Mouse (Mus musculus) embryonic facial prominence, embryonic 11.5 days (tissue): ENCODE results near the gene Borcs5. TPM values are rescaled to one million over a fixed set of nuclear protein-coding genes. Genes with fewer than 3 reads are reported as not detected.
A peak's percentile ranks its signal among the peaks of the same experiment; 100 is the strongest.

ENCODE experiments used
- ATAC-seq: fragments of 200-750 bp; cut with Nextera tagmentation; replicated peaks from 2 replicates; pipeline ENCODE4 v1.8.0; 2017; ENCODE audit warnings: low read depth; ENCODE audit not compliant: insufficient number of reproducible peaks, low FRiP score, low TSS enrichment
- DNase-seq: peaks from one replicate; pipeline ENCODE4 v3.0.0-alpha.2; 2015; ENCODE audit warnings: low spot score
- H3K27ac ChIP-seq: fragments of 300-500 bp; sonication (generic); replicated peaks from 2 replicates; pipeline ENCODE4 v1.5.1; 2014; ENCODE audit warnings: mild to moderate bottlenecking, low read depth, low read length, control low read depth
- H3K27me3 ChIP-seq: fragments of 300-500 bp; sonication (generic); 2 replicates; pipeline ENCODE4 v1.6.1; 2014; ENCODE audit warnings: mild to moderate bottlenecking, low read length, moderate library complexity, mixed read lengths; ENCODE audit not compliant: control insufficient read depth, insufficient read depth
- H3K36me3 ChIP-seq: fragments of 300-500 bp; sonication (generic); replicated peaks from 2 replicates; pipeline ENCODE4 v1.6.1; 2014; ENCODE audit warnings: low read depth, mild to moderate bottlenecking, low read length, moderate library complexity, mixed read lengths; ENCODE audit not compliant: control insufficient read depth, insufficient read depth
- H3K4me1 ChIP-seq: fragments of 300-500 bp; sonication (generic); 2 replicates; pipeline ENCODE4 v1.6.1; 2014; ENCODE audit warnings: low read length, mixed read lengths; ENCODE audit not compliant: control insufficient read depth, insufficient read depth
- H3K4me2 ChIP-seq: fragments of 300-500 bp; sonication (generic); 2 replicates; pipeline ENCODE4 v1.6.1; 2014; ENCODE audit warnings: low read depth, mild to moderate bottlenecking, control low read depth, low read length, moderate library complexity
- H3K4me3 ChIP-seq: fragments of 300-500 bp; sonication (generic); 2 replicates; pipeline ENCODE4 v1.5.1; 2014; ENCODE audit warnings: low read depth, low read length, control low read depth
- H3K9ac ChIP-seq: fragments of 300-500 bp; sonication (generic); replicated peaks from 2 replicates; pipeline ENCODE4 v1.6.1; 2014; ENCODE audit warnings: mild to moderate bottlenecking, control low read depth, low read length
- H3K9me3 ChIP-seq: fragments of 300-500 bp; sonication (generic); replicated peaks from 2 replicates; pipeline ENCODE4 v1.6.1; 2016; ENCODE audit warnings: mild to moderate bottlenecking, low read length, inconsistent platforms, mixed read lengths; ENCODE audit not compliant: control insufficient read depth
- WGBS: fragments of 180-500 bp; shearing (Covaris S2); extraction: QIAGEN DNeasy Blood & Tissue Kit; methylation state at CpG from one replicate; pipeline ENCODE4 v1.1.7; 2014; 5-methylcytosine and 5-hydroxymethylcytosine counted together
- polyA plus RNA-seq: library from polyadenylated mRNA; unstranded; fragments of >200 nt; fragmentation: Nextera tagmentation; extraction: Ambion mirVana; gene quantifications from 2 replicates; pipeline ENCODE4 v1.2.1, GENCODE M21; 2014

Gene Borcs5
- polyA plus RNA-seq, 1 experiment from 2014 or later: 19.6 TPM

- WGBS: under 1% methylated on average over 46 of the region's 46 CpGs
- peak within 1 kb of the TSS; percentile 69 for H3K9ac ChIP-seq
- no peaks in the 10 kb centered on the region for H3K9me3 ChIP-seq
- peak within 1 kb of the TSS; percentile 54 for H3K4me3 ChIP-seq
- H3K36me3 ChIP-seq: no peaks in the 10 kb centered on the region
- no peak for ATAC-seq
- H3K27ac ChIP-seq: no peak within 1 kb of the TSS
- no peaks in the 10 kb centered on the region for H3K4me1 ChIP-seq
- peak; percentile 40 for DNase-seq
- H3K4me2 ChIP-seq: peak within 1 kb of the TSS; percentile 90
- H3K27me3 ChIP-seq: peaks cover 8% of the 10 kb centered on the region; the same call in 1 of the 2 replicates
Measured at GRCm38 (mm10) chr6:134631947-134632687, 7.2 kb upstream of the Borcs5 start, which contains the start of gene Mansc1. Gene Mansc1, minus strand, starts transcription at chr6:134632488.

- Histone ChIP-seq H3K27me3 (peaks cover 8% of the 10 kb centered on the region; the same call in 1 of the 2 replicates), H3K4me3 (no peak overlapping the region), H3K4me2 (peak overlapping the region; percentile 90; the same call in 1 of the 2 replicates), H3K27ac (no peak overlapping the region), H3K4me1 (no peaks in the 10 kb centered on the region), H3K9ac (no peak overlapping the region), H3K36me3 (no peaks in the 10 kb centered on the region), H3K9me3 (no peaks in the 10 kb centered on the region)
- 34% methylated on average over 5 of the region's 5 CpGs for WGBS
- DNase-seq (no peak), ATAC-seq (no peak)
Measured at GRCm38 (mm10) chr6:134632756-134633155, 6.6 kb upstream of the Borcs5 start.

- H3K9me3 ChIP-seq: no peaks in the 10 kb centered on the region
- H3K27me3 ChIP-seq: peaks cover 8% of the 10 kb centered on the region; the same call in 1 of the 2 replicates
- H3K4me2 ChIP-seq: no peak overlapping the region
- 78% methylated on average over 8 of the region's 8 CpGs for WGBS
- ATAC-seq (no peak), DNase-seq (no peak)
- no peaks in the 10 kb centered on the region for H3K4me1 ChIP-seq
- H3K9ac ChIP-seq: no peak overlapping the region
- no peaks in the 10 kb centered on the region for H3K36me3 ChIP-seq
- H3K27ac ChIP-seq: no peak overlapping the region
- no peak overlapping the region for H3K4me3 ChIP-seq
Measured at GRCm38 (mm10) chr6:134633553-134633952, 5.8 kb upstream of the Borcs5 start.

GRCm38 (mm10) chr6:134636476-134636875, 2.8 kb upstream of the Borcs5 start:
- Histone ChIP-seq H3K36me3 (no peaks in the 10 kb centered on the region), H3K27ac (no peak overlapping the region), H3K9ac (no peak overlapping the region), H3K4me1 (no peaks in the 10 kb centered on the region), H3K27me3 (peaks cover 7% of the 10 kb centered on the region; the same call in 1 of the 2 replicates), H3K9me3 (no peaks in the 10 kb centered on the region), H3K4me2 (no peak overlapping the region), H3K4me3 (no peak overlapping the region)
- no peak for ATAC-seq
- 60% methylated on average over 4 of the region's 4 CpGs for WGBS
- no peak for DNase-seq

- H3K4me1 ChIP-seq: no peaks in the 10 kb centered on the region; the same call in 1 of the 2 replicates
- no peak overlapping the region for H3K27ac ChIP-seq
- ATAC-seq (no peak), DNase-seq (no peak)
- no peaks in the 10 kb centered on the region for H3K36me3 ChIP-seq
- no peaks in the 10 kb centered on the region for H3K9me3 ChIP-seq
- no peak overlapping the region for H3K4me2 ChIP-seq
- no peaks in the 10 kb centered on the region for H3K27me3 ChIP-seq
- no peak overlapping the region for H3K9ac ChIP-seq
- 96% methylated on average over 1 of the region's 1 CpGs for WGBS
- no peak overlapping the region for H3K4me3 ChIP-seq
Measured at GRCm38 (mm10) chr6:134639900-134640299, 590 bp downstream of the Borcs5 start.

- ATAC-seq: peak; percentile 98
- Histone ChIP-seq H3K9me3 (no peaks in the 10 kb centered on the region), H3K4me3 (peak overlapping the region; percentile 87), H3K36me3 (no peaks in the 10 kb centered on the region), H3K4me2 (peak overlapping the region; percentile 79), H3K27ac (0 out of 2 replicates have a peak overlapping the region, but pooled peaks have one; percentile 35), H3K27me3 (no peaks in the 10 kb centered on the region), H3K4me1 (no peaks in the 10 kb centered on the region; the same call in 1 of the 2 replicates), H3K9ac (peak overlapping the region; percentile 85)
- DNase-seq: peak; percentile 96
- 2% methylated on average over 61 of the region's 65 CpGs for WGBS
Measured at GRCm38 (mm10) chr6:134640485-134641475, 1.5 kb downstream of the Borcs5 start.

GRCm38 (mm10) chr6:134641738-134642446, 2.6 kb downstream of the Borcs5 start:
- no peak for ATAC-seq
- Histone ChIP-seq H3K9ac (no peak overlapping the region), H3K4me1 (no peaks in the 10 kb centered on the region; the same call in 1 of the 2 replicates), H3K27ac (no peak overlapping the region), H3K27me3 (no peaks in the 10 kb centered on the region), H3K36me3 (no peaks in the 10 kb centered on the region), H3K4me3 (peak overlapping the region; percentile 87), H3K9me3 (no peaks in the 10 kb centered on the region), H3K4me2 (peak overlapping the region; percentile 79)
- WGBS: 76% methylated on average over 9 of the region's 9 CpGs
- DNase-seq: no peak
